Mouse (Mus musculus) adrenal gland, postnatal 0 days (tissue): ENCODE results near the gene Cenpb. TPM values are rescaled to one million over a fixed set of nuclear protein-coding genes. Genes with fewer than 3 reads are reported as not detected.

Source experiments
- polyA plus RNA-seq: library from polyadenylated mRNA; unstranded; fragments of >200 nt; fragmentation: Nextera tagmentation; extraction: Ambion mirVana; gene quantifications from 2 replicates; pipeline ENCODE4 v1.2.1, GENCODE M21; 2015

Gene Cenpb
- polyA plus RNA-seq: 12.9 and 13.2 TPM in 2 replicates

GRCm38 (mm10) chr2:131179990-131180587 is at the start of gene Cenpb:
Gene Cenpb (minus strand): TSS chr2:131180067.

DNA sequence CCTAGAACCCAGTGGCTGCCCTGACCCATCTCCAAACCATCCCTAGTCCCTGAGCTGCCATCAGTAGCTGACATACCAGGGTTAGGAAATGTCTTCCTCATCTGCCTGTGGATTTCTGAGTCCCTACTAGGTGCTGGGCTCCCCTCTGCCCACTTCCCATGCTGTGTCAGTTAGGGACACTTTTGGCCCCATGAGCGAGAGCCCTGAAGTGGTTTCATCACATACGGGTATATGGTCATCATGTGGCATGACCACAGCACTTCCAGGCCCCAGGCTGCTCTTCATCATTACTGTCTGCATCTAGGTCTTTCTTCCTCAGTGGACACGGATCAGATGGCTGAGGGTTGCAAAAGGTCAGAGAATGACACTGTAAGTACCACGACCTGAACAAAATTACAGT is 26.9 kb upstream of the Cenpb start, which contains the start of gene Ap5s1:
Ap5s1 (plus strand) TSS at position 301 of the 400 bp plus-strand sequence.

DNA sequence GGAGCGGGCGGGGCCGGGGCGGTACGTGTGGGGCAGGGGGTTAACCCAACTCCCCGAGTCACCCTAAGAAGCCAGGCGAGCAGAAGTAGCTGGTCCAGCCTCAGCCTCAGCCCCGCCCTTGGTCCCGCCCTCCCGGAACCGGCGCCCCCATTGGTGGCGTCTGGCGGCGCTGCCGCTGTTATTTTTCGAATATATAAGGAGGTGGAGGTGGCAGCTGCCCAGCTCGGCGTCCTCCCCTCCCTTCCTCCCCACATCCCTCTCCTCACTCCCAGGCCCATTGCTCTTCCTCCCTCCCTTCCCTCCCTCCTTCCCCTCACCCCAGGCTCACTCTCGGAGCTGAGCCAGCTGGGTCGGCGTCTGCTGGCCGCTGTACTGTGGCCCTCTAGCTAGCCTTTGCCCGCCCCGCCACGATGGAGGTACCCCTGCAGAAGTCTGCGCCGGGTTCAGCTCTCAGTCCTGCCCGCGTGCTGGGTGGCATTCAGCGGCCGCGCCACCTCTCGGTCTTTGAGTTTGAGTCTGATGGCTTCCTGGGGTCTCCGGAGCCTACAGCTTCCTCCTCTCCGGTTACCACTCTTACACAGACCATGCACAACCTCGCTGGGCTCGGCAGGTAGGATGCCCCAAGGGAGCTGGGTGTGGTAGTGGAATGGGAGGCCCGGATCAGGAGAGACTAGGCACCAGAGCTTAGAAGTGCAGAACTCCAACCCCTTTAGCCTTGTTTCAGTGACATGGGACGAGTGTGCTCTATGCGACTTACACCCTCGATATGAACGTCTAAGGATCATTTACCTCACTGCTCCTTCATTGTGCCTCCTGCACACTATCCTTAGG is 7.1 kb upstream of the Cenpb start, which contains the start of the genes Cdc25b and Spef1:
Cdc25b (plus strand) TSS at position 179 of the 831 bp plus-strand sequence.
Spef1 (minus strand) TSS at position 512 of the 831 bp plus-strand sequence.

GRCm38 (mm10) chr2:131159938-131160581 is 19.8 kb downstream of the Cenpb start, which contains the start of gene 1700037H04Rik:
Gene 1700037H04Rik (minus strand): TSS chr2:131160081.

DNA sequence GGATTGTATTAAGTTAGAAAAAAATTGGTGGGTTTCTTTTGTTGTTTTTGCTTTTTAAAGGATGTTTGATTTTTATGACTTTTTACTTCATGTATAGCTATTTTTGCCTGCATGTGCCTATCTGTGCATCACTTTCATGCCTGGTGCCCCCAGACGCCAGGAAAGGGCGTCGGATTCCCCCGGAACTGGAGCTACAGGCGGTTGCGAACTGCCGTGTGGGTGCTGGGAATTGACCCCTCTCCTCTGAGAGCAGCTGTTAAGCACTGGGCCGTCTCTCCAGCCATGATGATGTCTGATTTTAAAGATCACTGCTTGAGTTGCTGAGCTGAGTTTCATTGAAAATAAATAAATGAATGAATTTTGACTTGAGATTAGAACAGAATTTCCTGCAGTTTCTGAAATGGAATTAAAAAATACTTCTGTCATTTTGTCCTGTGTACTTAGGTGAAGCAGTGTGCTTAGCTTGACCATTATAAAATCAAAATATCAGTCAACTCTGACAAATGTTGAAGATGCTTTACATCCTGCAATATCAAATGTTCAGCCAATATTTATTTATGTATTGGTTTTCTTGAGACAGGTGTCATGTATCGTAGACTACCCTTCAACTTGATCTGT is 46.8 kb downstream of the Cenpb start, which contains the start of gene Gm11037:
Gm11037 (plus strand) TSS at position 568 of the 618 bp plus-strand sequence.

GRCm38 (mm10) chr2:131127161-131127730 is 52.6 kb downstream of the Cenpb start, which contains the start of gene Hspa12b:
Gene Hspa12b (plus strand): TSS chr2:131127280.

Other genes starting within 250 kb of the Cenpb start
- 9.1 and 10.3 TPM in 2 replicates for gene Gfra4, start 137.0 kb downstream of the Cenpb start, polyA plus RNA-seq
- 12.5 and 13.5 TPM in 2 replicates for gene Adam33, start 116.3 kb downstream of the Cenpb start, polyA plus RNA-seq
- 1.2 TPM in 2 replicates for gene Siglec1, start 93.3 kb downstream of the Cenpb start, polyA plus RNA-seq
- gene Hspa12b, start 52.8 kb downstream of the Cenpb start, polyA plus RNA-seq: 5.6 and 6.3 TPM in 2 replicates
- gene Gm11037, start 46.6 kb downstream of the Cenpb start, polyA plus RNA-seq: not detected in 2 replicates
- 49.6 and 59.0 TPM in 2 replicates for gene 1700037H04Rik, start 20.0 kb downstream of the Cenpb start, polyA plus RNA-seq
- 20.0 and 21.6 TPM in 2 replicates for gene Cdc25b, start 6.9 kb upstream of the Cenpb start, polyA plus RNA-seq
- 1.2 and 2.0 TPM in 2 replicates for gene Spef1, start 7.2 kb upstream of the Cenpb start, polyA plus RNA-seq
- gene Ap5s1, start 27.0 kb upstream of the Cenpb start, polyA plus RNA-seq: 24.1 and 26.4 TPM in 2 replicates
- 9.8 and 17.9 TPM in 2 replicates for gene Mavs, start 54.0 kb upstream of the Cenpb start, polyA plus RNA-seq
- 36.9 and 46.2 TPM in 2 replicates for gene Pank2, start 82.4 kb upstream of the Cenpb start, polyA plus RNA-seq
- 1.6 and 2.3 TPM in 2 replicates for gene Rnf24, start 172.8 kb upstream of the Cenpb start, polyA plus RNA-seq